Mouse (Mus musculus): ENCODE results near the gene Cdk19.

DNA sequence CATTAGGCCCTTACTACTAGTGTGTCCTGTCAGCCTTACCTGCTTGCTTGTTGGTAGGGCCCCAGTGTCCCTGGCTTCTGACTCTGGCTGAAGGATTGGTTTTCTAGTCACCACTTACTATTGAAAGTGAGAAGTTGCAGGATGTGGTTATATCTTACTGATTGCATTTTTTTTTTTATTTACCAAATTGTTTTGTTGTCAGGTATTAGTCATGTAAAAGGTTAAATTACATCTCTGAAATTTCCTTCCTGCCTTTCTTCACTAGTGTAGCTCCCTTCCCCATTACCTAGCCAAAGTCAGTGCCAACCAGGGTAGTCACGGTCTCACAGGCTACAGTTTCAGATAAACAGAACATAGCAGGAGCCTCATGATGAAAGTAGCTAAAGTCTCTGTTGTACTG lies 139.9 kb downstream of the Cdk19 start:
- TF ChIP-seq POLR2A (IDR thresholded peaks at IDR 0.05; ENCODE audit: low read depth, low read length) = no peak
- no peak for TF ChIP-seq GABPA (IDR thresholded peaks at IDR 0.05; ENCODE audit: insufficient replicate concordance, low read depth, low read length)
- TF ChIP-seq EP300 (IDR thresholded peaks at IDR 0.05; ENCODE audit: low read length) = no peak
- TF ChIP-seq USF1 (IDR thresholded peaks at IDR 0.05; ENCODE audit: low read depth, low read length) = no peak
- TF ChIP-seq MAX (IDR thresholded peaks at IDR 0.05; ENCODE audit: low read length) = no peak

All from CH12.LX (cell line).